Mouse (Mus musculus) right cerebral cortex, postnatal 25 days (tissue): ENCODE measurements around the gene Cemip.

Experiments used
- DNase-seq: peaks from one replicate; pipeline ENCODE4 v3.0.0; 2022

The Cemip gene

DNA sequence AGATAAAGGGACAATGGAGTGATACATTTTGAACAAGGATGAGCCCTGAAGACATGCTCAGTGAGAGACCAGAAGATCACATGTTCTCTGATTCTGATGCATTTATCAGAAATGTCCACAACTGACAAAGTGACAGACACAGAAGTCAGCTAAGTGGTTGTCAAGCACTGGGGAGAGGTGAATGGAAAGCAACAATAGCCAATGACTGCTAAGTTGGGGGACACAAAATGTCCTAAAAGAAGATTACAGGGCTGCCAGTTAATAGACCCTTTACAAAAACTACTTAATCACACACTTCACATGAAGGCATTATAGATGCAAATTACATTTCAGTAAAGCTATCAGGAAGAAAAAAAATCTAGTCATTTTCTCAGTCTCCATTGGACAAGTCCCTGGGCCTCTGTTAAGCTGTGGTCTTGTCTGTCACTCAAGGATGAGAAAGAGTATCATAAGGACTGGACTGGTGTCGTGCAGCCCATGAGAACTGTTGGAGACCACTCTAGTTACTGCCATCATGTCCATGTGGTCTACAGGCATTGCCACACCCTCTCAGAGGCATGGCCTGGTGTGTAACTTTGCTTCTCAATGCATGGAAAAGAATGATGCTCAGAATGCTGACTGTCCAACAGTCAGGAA is 59.2 kb downstream of the Cemip start:
- DNase-seq, result no peak

DNA sequence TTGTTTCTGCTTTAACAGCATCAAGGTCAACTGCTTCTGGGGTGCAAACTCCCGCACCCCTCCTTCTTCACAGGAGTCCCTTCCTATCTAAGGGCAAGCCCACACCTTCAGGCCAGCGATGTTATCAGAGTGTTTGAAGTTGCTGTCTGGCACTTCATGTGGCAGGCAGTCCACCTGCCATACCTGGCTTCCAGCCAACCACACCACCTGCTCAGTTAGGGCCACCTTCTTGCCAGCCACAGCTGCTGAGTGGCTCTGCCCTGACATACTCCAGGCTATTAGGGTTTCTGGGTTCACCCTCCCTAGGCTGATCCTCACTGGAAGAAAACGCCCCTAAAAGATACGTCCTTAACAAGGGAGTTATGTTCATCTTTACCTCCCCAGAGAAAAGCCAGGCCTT is 60.2 kb downstream of the Cemip start:
- no peak for DNase-seq

DNA sequence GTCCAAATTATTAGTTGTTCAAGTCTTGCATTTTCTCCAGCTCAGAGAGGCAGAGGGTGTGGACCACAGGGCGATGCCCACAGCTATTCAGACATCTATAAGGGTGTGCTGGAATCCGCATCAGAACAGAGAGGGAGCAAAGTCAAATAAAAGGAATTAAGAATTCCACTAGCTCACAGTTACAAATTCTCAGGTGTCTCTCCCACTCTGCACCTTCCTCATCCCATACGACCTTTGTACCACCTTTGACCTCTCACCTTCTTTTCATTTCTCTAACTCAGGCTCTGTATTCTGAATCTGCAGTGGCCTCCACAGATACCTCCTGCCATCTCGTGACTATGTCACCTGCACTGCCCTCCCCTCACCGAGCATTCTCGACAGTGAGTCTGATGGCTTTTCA is 62.8 kb downstream of the Cemip start:
- no peak for DNase-seq

DNA sequence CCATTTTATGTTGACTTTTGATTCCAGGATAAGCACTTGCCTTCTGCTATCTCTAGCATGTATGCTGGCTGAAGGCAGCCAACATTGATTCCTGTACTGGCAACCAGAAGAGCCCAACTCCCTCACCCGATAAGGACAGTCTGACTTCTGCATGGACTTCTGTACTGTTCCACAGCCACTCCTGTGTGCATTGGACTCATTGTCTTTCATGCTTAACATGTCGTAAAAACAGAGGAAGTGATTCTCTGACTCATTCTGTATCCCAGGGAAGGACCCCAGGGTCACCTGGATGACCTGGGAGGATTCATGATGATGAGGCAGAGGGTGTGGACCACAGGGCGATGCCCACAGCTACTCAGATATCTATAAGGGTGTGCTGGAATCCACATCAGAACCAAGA is 63.8 kb downstream of the Cemip start:
- no peak for DNase-seq

DNA sequence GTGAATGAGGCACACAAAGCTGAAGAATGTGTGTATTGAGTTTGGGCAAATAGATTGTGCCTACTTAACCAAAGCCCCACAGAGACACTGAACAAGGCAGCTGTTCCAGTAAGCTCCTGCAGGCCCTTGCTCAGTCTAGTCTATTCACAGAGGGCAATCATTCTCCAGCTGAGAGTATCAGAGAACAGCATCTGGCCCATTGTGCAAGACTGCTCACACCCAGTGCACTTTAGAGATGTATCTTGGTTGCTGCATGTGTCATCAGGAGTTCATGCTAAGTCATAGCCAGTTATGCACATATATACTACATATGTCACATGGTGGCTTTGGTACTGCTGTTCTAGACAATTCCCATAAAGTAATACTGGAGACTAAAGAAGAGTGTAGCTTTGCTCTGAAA is 66.9 kb downstream of the Cemip start:
- DNase-seq, result no peak

DNA sequence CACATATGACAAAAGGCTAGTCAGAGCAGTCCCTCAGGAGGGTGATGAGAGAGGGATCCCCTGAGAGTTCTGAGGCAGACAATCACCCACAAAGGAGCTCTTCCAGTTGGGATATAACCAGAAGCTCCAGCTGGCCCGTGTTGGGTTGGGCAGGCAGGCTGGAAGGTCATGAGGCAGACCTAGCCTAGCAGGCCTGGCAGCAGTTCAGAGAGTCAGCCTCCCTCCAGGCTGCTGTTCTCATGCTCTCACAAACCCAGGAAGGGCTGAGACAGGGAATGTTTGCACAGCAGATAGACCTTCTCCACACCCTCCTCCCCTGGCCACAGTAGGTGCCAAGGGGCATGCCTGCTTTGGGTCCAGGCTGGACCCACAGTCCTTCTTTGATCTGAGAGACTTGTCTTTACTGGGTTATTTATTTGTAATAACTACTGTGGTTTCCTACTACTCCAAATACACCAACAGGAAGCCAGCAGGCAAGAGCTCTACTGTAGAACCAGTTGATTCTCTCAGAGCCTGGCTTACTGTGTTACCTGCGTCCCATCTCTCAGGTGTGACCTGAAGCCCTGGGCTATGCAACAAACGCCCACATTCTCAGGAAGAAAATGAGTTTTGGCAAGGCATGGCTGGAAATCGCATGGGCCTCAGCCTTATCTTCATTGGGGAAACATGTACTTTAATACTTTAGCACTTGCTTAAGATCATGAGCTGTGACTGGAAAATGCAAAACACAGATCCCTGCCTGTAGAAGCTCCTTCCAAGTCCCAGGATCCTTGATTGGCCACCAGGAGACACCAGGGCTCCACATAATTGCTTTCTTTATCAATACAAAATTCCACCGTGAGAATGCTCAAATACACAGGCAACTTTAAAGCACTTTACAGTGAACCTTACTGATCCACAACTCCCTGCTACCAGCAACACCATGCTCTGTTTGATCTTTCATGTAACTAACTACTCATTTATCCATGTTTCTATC is 67.7 kb downstream of the Cemip start:
- no peak for DNase-seq

DNA sequence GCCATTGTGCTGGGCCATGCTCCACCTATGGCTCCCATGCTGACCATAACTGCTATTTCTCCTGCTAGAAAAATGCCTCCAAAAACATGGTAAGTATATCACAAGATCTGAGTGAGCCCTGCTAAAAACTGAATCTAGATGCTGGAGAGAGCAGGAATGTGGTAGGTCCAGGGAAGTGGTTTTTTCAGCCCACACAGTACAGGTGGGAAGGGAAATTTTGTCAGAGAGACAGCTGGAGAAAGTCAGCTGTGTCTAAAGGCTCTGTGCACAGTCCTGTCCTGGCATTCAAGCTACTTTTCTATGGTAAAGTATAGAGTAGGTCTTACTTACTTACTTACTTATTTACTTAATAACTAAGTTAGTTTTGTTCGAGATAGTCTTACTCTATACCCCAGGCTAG is 71.3 kb downstream of the Cemip start:
- no peak for DNase-seq

DNA sequence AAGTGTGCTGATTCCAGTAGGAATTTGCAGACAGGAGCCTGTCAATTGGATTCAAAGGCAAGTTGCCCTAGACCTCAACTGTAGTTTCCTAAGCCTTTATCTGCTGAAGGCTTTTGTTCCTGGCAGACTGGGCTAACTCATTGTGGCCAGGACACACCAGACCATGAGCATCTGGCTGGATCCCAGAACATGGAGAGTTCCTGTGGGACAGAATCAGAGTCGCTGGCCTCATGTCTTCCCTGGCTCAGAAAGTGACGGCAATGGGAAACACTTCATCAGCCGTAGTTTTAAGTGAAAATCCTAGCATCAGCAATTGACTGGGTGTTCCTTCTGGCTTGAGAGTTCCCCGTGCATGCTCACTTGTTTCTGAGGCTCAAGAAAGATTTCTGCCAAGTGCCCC is 72.6 kb downstream of the Cemip start:
- DNase-seq, result no peak

DNA sequence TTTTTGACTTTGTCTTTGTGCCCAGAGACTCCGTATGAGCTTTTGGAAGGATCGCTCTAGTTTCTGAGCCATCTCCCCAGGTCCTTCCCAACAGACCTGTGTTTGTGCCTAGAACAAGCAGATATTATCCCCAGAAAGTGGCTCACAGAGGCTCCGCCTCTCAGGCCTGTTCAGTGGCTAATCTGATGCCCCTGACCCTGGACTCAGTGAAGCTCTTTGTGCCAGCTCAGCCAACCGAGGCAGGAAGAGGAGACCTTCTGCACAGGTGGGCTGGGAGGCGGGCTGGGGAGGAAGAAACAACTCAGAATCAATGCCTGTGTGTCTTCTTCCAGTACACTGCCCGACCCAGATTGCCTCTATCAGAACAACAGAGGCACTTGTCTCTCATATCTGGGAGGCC is 81.9 kb downstream of the Cemip start:
- no peak for DNase-seq

DNA sequence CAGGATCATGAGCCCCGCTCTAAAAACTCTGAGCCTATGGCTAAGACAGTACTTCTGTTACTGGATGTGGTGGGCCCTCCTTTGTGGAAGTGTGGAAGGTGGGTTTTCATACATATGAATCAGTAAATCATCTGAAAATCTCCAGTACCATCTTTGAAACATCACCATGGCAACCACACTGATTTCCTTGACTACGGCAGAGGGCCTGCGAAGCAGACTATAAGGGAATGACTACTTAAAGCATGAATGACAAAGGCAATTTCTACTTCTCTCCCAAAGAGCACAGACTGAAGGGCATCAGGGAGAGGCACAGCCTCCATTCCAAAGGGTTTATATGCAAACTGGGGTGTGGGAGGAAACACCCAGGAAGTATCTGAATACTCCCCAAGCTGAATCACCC is 84.8 kb downstream of the Cemip start:
- no peak for DNase-seq

DNA sequence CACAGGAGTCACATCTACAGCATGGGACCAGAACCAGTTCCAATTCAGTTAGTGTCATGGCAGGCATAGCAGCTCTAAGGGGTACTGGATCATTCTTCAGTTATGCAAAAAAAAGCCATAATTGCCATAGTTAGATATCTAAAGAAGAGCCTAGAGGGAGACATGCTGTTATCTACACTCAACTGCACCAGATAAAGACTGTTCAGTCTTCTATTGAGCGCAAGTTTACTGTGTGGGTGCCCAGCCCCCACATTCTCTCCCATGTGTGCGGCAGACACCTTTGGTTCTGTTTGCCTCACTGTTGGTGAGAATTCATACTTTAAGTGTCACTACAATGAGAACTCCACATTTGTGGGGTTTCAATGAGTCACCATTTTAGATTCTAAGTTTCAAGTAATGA is 85.6 kb downstream of the Cemip start:
- DNase-seq, result no peak

DNA sequence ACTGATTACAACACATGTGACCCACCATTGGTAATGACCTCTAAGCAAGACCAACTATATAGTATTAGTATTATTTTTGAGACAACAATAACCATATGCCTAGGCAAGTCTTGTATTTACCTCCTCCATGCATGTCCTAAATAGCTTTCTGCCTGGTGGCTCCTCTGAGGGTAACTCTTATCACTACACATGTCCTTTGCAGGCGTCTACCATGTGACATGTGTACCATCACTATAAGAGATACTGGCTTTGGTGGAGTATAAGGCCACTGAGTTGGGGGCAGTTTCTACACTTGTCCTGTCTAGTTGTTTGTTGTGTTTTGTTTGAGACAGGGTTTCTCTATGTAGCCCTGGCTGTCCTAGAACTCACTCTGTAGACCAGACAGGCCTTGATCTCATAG is 86.7 kb downstream of the Cemip start:
- DNase-seq, result no peak

DNA sequence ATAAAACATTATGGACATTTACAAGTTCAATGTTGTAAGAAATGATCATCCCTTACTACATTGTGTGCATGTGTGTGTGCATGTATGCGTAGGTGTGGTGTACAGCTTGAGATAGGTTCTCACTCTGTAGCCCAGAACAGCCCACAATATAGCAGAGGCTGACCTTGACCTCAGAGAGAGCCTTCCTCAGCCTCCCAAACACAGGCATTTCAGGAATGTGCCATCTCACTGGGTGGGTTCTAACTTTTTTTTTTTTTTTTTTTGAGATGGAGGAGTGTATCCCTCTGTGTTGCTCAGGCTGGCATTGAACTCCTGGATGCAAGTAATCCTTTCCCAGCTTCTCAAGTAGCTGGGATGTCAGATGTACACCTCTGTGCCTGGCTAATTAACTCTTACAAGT is 92.0 kb downstream of the Cemip start:
- DNase-seq, result no peak

DNA sequence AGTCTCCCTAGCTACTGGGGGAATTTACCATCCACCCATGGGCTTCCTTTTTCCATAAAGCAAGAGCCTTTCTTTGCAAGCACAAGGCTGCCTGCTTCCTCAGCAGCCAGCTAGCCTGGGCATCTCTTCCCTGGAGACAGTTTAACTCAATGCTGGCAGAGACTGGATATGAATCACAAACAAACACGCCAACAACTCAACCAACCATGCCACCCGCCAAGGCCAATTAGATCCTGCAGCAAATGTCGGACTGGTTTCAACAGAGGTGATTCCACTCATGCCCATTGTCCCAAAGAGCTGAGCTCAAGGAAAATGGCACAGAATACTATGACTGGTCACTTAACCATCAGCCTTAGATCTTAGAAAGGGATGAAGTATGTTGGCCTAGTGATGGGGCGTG is 97.0 kb downstream of the Cemip start:
- no peak for DNase-seq

DNA sequence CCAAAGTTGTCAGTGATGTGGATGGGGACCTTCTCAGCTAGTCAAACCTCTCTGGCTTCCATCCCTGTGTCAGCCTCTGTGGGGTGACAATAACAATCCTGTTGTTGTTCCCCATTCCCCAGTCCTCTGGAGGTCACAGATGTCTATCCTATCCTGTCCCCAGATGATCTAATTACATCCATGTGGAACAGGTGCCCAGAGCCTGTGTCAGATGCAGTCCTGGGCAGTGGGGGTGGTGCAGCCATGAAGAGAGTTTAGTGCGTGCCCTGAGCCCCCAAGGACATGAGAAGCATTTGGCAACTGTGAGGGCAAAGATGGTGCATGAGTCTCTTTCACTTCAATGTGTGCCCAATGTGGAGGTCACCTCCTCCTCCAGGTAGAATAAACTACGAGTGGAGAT is 100.6 kb downstream of the Cemip start:
- DNase-seq, result no peak

DNA sequence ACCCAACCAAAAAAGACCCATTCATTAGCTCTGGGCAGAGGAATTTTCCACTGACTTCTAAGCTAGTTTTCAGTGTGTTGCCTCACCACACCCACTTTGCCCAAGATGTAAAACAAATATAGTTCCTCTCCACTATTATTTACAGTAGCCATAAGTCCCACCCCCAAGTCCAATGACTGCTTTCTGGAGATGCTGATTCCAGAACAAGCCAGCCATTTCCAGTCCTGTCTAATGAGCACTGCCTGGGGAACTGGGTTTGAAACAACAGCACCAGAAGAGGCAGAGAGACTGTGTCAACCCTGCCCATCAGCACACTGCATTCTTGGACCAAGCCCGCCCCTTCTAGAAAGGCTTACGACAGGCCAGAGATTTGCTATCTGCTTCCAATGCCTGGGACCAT is 103.7 kb downstream of the Cemip start:
- no peak for DNase-seq

DNA sequence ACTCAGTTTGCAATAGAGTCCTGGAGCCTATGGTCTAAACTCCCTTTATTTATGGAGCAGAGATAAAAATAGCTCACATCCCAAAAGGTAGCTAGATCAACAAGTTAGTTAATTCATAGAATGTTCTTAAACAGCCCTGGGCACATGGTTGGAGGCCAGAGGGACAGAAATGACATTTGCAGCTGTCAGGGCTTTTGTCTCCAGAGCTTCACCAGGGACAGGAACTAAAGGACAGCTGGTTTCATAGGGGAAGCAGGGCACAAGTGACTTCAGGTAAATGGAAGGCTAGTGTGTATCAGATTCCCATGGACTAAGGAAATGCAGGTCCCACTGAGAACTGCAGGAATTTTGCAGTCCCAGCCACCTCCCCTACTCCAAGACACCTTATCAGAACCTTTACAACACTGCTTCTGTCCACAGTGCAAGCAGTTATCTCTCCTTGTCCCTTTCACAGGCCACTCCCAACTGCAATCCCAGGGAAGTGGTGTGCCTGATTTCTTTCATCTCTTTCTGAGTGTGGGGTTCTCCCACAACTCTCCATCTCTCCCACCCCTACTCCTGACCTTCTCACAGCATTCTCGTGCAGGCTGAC is 107.3 kb downstream of the Cemip start:
- no peak for DNase-seq

DNA sequence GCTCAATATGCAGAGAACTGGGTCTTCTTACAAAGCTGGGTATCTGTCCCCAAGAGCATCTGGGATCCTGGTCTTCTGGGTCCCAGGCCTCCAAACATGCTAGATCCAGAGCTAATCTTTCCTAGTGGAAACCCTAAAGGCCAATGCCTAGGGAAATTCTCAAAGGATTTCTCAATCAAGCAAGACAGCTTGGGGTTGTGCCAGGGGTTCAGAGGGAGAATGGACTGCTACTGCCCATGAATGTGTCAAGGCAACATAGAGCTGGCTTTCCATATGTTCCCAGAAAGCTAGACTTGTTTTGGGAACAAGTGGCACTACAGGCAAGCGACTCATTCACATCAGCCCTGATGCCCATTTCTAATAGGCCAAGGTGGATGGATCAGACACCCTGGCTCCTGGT is 107.9 kb downstream of the Cemip start:
- no peak for DNase-seq

DNA sequence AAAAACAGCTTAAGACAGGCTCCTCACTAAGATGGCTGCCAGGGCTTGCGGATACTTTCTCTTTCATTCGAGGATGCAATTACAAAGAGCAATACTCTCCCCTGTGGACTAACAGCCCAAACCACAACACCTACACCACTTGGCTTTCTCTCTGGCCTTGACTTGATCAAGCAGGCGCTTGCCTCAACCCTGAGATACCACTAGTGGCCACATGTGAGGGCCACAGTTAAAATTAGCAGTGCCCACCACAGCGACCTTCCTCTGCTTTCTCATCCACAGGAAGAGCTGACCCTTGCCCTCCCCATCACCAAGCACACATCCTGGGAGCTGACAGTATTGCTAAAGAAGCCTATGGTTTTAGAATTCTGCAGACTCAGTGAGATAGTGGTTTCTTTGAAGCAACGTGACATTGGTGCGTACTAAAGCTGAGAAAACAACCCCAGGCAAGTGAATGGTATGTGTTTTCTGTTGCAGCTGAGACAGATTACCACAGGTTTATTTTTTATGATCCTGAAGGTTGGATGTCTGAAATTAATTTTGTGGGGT is 109.8 kb downstream of the Cemip start:
- no peak for DNase-seq

DNA sequence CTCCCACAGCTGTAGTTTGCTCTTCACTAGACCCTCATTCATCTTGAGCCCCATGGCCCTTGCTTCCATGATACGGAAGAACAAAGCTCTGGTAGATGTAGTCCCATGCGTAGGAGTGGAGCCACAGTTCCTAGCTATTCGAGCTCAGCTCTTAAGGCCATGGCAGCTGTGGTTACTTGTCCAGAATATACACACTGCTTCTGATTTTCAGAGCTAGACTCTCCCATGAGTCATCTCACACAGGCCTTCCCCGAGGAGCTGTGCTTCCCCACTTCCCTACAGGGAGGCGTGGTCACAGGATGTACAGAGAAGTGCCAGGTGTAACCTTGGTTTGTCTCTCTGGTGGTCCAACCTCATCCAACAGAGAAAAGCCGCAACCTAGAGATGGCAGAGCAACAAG is 111.0 kb downstream of the Cemip start:
- DNase-seq, result no peak

DNA sequence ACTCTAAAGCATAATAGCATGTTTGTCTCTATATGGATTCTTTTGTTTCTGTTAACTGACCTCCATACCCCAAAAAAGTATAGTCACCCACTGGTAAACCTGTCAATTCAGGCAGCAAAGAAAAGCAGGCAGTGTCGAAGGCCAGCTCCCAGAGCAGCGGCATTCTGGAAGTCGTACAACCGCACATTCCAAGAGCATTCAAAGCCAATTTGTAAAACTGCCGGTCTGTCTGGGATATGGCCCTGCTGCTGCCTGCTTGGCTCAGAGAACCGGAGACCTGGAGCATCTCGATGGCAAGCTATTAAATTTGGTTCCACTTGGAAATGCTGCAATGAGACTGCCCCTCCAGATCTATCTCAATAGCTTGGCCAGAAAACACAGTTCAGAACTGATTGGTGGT is 113.8 kb downstream of the Cemip start:
- no peak for DNase-seq

DNA sequence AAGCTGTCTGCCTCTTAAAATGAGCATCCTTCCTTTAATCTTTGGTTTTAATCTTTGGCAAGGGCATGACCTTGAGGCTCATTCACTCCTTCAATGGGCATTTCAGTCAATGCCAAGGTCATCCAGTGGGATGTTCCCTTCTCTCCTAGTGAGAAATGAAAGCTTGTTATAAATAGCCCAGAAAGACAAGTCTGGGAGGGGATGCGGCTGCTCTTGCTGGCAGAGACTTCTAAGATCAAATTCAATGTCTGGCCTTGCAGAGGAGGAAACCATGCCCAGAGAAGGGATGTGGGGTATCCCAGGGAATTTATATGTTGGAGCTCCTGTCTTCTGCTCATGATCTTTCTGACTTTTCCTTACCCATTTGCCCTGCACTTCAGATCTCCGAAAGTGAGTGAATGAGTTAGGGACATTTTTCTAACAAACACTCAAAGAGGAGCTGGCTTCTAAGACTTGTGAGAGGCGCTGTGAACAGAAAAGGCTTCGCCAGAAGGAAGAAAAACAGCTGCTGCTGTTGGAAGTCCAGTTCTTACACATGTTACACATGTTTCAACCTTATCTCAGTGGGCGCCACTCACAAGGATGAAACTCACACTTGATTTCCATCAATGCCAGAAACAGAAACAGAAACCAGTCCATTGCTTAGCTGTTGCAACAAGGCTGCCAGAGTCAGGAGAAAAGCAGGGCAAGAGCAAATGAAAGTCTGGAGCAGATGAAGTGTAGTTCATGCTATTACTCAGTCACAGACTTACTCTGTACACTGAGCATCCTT is 120.1 kb downstream of the Cemip start:
- DNase-seq, result no peak

DNA sequence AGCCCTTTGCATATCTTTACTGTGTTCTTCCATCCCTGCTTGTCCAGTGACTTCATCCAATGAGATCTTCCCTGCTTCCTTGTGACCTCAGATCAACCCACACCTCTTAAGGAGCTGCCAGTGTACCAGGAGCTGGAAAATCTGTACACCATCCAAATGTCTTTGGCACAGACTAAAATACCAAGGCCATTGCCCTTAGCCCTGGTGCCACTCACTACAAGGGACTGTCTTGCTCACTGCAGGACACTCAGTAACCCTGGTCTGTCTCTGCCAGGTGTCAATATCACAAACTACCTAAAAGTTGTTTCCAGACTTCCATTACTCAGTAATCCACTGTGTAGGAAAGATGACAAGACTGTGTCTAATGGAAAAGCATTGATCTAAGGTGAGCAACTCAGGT is 121.1 kb downstream of the Cemip start:
- DNase-seq, result no peak
